9 mouse cellular contexts compared by ENCODE assay signal in the genomic region with DNA sequence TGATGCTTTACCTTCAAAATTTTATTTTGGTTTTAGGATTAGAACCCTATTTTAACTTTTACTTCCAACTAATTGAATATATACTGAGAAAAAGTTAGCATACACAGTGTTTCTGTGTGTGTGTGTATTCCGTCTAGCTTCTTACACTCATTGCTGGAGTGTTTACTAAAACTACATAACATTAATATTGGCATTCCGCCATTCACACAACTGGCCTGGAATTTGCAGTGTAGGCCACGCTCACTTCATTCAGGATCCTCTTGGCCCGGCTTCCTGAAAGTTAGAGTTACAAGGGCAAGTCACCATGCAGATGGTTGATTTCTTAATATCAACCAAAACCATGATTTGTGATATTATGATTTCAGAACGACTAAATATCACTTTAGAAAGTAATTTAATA.
"Had no signal": no experiment of that assay in that cellular context is flagged by ENCODE, and none has a peak within 500 bp of the region (broad histone marks: within the 10 kb centered on the region; RNA-seq: fewer than 3 reads in every experiment).

No protein-coding gene starts in this region.

- H3K36me3 ChIP-seq: limb, embryonic 15.5 days; liver, embryonic 12.5 days had no signal

- ATAC-seq: hindbrain, postnatal 0 days; liver, embryonic 12.5 days had no signal

- H3K4me1 ChIP-seq: limb, embryonic 15.5 days had no signal

- H3K27me3 ChIP-seq: limb, embryonic 15.5 days; liver, embryonic 12.5 days had no signal

- H3K9me3 ChIP-seq: limb, embryonic 15.5 days; liver, embryonic 12.5 days had no signal

- H3K27ac ChIP-seq: hindbrain, postnatal 0 days; kidney, postnatal 0 days; limb, embryonic 15.5 days; liver, embryonic 12.5 days had no signal

- H3K4me3 ChIP-seq: limb, embryonic 15.5 days; liver, embryonic 12.5 days; myocyte had no signal

- H3K4me2 ChIP-seq: limb, embryonic 15.5 days; liver, embryonic 12.5 days had no signal

- H3K9ac ChIP-seq: limb, embryonic 15.5 days; liver, embryonic 12.5 days had no signal

- DNase-seq: kidney, adult 9 months; layer of hippocampus, postnatal 36 days; midbrain, embryonic 14.5 days; thymus, postnatal 4 days had no signal
